Mouse (Mus musculus): ENCODE measurements at regions not wholly inside any gene's neighbourhood (a gene's known extent, or its start where the extent isn't known, plus 50 kb on each side); places are given as distances from the start of the nearest gene placed in this dataset.

GRCm38 (mm10) chr7:138051696-138052095 lies 345.8 kb downstream of the Tcerg1l start:
- no peak for TF ChIP-seq POLR2A (IDR thresholded peaks at IDR 0.05; ENCODE audit: low read depth, low read length)
- no peak for TF ChIP-seq CTCF (IDR thresholded peaks at IDR 0.05; ENCODE audit: extremely low read depth, insufficient read length, insufficient replicate concordance, low read depth, low read length)

Measured in small intestine, adult 2 months (tissue).